Mouse (Mus musculus) spleen, adult 2 months (tissue): ENCODE results near the gene Pheta2. TPM values are rescaled to one million over a fixed set of nuclear protein-coding genes. Genes with fewer than 3 reads are reported as not detected.

Experiments used
- DNase-seq, 2 experiments: peaks; one replicate each; pipeline versions ENCODE4 v3.0.0 to v3.0.0-alpha.2; 2012 to 2021; ENCODE audit warnings: low spot score in 2 of 2, low read depth in 1 of 2
- H3K27ac ChIP-seq: fragments of 200-500 bp; 2 replicates; pipeline ENCODE4 v1.5.1; 2012; ENCODE audit warnings: low read length, inconsistent platforms; ENCODE audit not compliant: insufficient read depth
- H3K27me3 ChIP-seq: fragments of 200-500 bp; 2 replicates; pipeline ENCODE4 v1.6.1; 2012; ENCODE audit warnings: mild to moderate bottlenecking, moderate library complexity, low read length, inconsistent platforms; ENCODE audit not compliant: control insufficient read depth, insufficient read depth
- H3K36me3 ChIP-seq: fragments of 200-500 bp; 2 replicates; pipeline ENCODE4 v1.6.1; 2012; ENCODE audit warnings: mild to moderate bottlenecking, low read length, inconsistent platforms; ENCODE audit not compliant: control insufficient read depth, insufficient read depth
- H3K4me1 ChIP-seq: fragments of 200-500 bp; 2 replicates; pipeline ENCODE4 v1.6.1; 2011; ENCODE audit warnings: inconsistent platforms; ENCODE audit not compliant: control insufficient read depth, insufficient read depth, insufficient read length
- H3K4me3 ChIP-seq: fragments of 200-500 bp; 2 replicates; pipeline ENCODE4 v1.5.1; 2011; ENCODE audit warnings: mild to moderate bottlenecking, inconsistent platforms; ENCODE audit not compliant: insufficient read depth, insufficient read length; ENCODE audit errors: extremely low read depth
- CTCF ChIP-seq: fragments of 200-500 bp; IDR thresholded peaks from 2 replicates; pipeline ENCODE4 v1.5.1; 2011; ENCODE audit warnings: mild to moderate bottlenecking, inconsistent platforms; ENCODE audit not compliant: insufficient read depth, insufficient read length, insufficient replicate concordance; ENCODE audit errors: extremely low read depth
- POLR2A ChIP-seq: fragments of 200-500 bp; IDR thresholded peaks from 2 replicates; pipeline ENCODE4 v1.6.1; 2011; ENCODE audit warnings: low read depth, low read length, inconsistent platforms
- WGBS: fragments of 180-500 bp; shearing (Covaris S2); methylation state at CpG from one replicate; pipeline ENCODE4 v1.1.7; 2018; 5-methylcytosine and 5-hydroxymethylcytosine counted together
- polyA plus RNA-seq: library from polyadenylated mRNA; depleted of rRNA; stranded (reverse); fragments of >200 nt; gene quantifications from 2 replicates; pipeline ENCODE4 v1.2.3, GENCODE M21; 2012

Pheta2 gene
- polyA plus RNA-seq, 1 experiment, result 5.5 TPM

DNA sequence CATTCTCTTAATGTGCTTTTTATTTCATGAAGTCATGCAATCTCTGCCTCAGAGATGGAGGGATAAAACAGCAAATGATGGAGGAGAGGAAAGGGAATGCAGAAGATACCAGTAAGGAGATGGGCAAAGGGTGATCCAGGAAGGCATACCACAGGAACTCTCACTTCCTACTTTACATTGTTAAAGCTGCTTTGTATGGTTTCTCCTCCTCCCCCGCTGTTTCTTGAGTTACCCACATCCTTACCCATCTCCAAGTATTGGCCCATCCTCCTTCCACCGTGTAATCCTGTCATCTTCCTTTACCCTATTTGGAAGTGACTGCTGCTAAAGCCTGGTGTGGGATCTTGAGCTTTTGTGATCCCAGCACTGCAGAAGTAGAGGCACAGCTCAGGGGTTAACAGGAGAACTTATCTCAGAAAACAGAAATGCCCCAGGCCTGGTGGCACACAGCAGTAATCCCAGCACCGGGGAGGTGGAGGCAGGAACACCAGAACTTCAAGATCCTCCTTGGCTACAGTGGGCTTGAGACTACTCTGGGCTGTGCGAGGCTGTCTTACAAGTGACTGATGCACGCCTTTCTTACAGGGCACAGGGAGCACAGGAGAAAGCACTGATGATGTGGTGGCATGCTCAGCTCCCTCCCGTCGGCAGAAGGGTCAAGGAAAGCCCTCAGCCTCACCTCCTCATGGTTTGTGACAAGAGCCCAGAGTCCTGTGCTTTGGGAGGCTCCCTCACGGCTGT is 9.7 kb downstream of the Pheta2 start:
- peaks cover 16% of the 10 kb centered on the region for H3K36me3 ChIP-seq
- 73% methylated on average over 8 of the region's 8 CpGs for WGBS
- TF ChIP-seq POLR2A (no peak), CTCF (no peak)
- peaks cover 15% of the 10 kb centered on the region for H3K4me1 ChIP-seq
- no peaks in the 10 kb centered on the region for H3K27me3 ChIP-seq
- H3K4me3 ChIP-seq, result no peak overlapping the region
- no peak overlapping the region for H3K27ac ChIP-seq
- DNase-seq, result no peak

DNA sequence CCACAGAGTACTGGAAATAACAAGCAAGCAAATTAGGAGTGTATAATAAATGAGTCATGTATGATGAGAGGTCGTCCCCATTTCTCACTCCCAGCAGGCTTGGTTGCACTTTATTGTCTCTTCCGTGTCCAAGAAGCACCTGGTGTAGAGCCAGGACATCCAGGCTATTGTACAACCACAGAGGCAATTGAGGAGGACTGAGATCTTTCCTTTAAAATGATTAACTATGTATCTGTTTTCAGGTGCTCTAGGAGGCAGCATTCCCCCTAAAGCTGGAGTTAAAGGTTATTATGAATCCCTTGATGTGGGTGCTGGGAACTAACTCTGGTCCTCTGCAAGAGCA is 10.2 kb downstream of the Pheta2 start:
- TF ChIP-seq POLR2A (no peak), CTCF (no peak)
- no peaks in the 10 kb centered on the region for H3K27me3 ChIP-seq
- whole genome bisulfite sequencing, result 88% methylated on average over 2 of the region's 2 CpGs
- H3K4me3 ChIP-seq, result no peak overlapping the region
- no peak overlapping the region for H3K27ac ChIP-seq
- H3K36me3 ChIP-seq, result peaks cover 16% of the 10 kb centered on the region
- H3K4me1 ChIP-seq, result peaks cover 15% of the 10 kb centered on the region
- DNase-seq, result no peak

DNA sequence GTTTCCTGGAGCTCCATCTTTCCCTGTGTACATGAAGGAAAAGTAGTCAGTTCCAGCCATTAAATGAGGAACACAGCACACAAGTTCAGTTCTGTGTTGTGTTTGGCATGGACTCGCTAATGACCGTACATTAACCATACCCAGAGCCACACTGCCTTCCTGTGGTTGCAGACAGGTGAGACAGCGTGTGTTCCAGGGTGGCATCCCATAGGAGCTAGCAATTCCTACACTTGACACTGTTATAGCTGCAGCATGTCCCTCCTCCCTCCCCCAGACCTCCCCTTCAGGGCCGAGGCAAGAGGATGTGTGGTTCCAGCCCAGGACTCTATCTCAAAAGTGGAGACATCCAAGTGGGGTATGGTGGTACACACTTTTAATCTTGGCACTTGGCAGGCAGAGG is 11.6 kb downstream of the Pheta2 start:
- H3K36me3 ChIP-seq, result peaks cover 16% of the 10 kb centered on the region
- TF ChIP-seq POLR2A, result no peak
- TF ChIP-seq CTCF, result no peak
- H3K4me3 ChIP-seq, result no peak overlapping the region
- DNase-seq, result no peak
- 94% methylated on average over 4 of the region's 4 CpGs for whole genome bisulfite sequencing
- H3K27ac ChIP-seq, result no peak overlapping the region
- no peaks in the 10 kb centered on the region for H3K27me3 ChIP-seq
- peaks cover 15% of the 10 kb centered on the region for H3K4me1 ChIP-seq

DNA sequence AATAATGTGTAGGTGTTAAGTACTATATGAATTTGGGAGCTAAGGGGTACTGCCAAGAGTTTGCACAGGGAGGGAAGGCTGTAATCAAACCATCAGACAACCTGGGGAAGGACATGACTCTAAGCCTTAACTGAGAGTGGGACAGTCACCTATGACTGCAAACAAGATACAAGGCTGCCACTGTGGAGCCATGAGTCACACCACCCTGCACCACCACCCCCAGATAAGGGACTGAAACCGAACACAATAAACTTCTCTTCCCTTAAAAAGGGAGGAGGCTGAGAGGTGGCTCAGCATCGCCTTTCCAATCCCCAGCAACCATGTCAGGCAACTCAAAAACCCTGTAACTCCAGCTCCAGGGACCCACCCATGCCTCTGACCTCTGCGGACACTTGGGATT is 12.7 kb downstream of the Pheta2 start:
- Histone ChIP-seq H3K27ac (no peak overlapping the region), H3K27me3 (no peaks in the 10 kb centered on the region), H3K36me3 (peaks cover 16% of the 10 kb centered on the region), H3K4me1 (peaks cover 15% of the 10 kb centered on the region), H3K4me3 (no peak overlapping the region)
- no peak for DNase-seq
- WGBS, result 72% methylated on average over 3 of the region's 3 CpGs
- TF ChIP-seq CTCF, result no peak
- TF ChIP-seq POLR2A, result no peak

DNA sequence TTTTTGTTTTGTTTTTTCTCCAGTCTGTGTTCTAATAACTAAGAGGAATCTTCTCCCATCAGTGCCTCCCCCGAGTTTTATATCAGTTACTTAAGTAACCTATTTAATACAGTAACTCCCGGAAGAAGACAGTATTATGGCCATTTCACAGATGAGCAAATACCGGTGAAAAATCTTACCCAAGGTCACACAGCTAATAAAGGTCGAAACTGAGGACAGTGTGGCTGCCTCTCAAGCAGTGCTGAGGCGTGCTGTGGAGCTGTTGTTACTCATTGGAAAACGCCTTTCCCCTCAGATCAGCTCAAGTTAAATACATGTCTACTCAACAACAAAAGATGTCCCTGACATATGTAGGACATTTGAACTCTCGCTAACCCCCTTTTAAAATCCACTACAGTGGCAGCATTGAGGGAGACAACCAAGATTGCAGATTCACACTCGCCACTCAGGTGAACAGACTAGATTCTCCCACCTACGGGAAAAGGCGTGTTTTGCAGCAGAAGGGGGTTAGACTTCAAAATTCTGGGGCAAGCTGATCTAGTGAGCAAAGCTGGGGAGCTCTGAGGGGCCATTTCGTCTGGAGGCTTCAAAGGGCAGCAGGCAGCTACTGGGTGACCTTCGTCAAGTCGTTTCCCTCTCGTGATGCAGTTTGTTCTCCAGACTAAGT is 14.5 kb downstream of the Pheta2 start:
- peak overlapping the region; percentile 85 for H3K4me3 ChIP-seq
- H3K27me3 ChIP-seq, result no peaks in the 10 kb centered on the region
- H3K4me1 ChIP-seq, result peaks cover 7% of the 10 kb centered on the region
- no peak overlapping the region for H3K27ac ChIP-seq
- no peak for DNase-seq
- no peak for TF ChIP-seq POLR2A
- TF ChIP-seq CTCF, result no peak
- H3K36me3 ChIP-seq, result peaks cover 16% of the 10 kb centered on the region
- WGBS, result 22% methylated on average over 14 of the region's 14 CpGs

DNA sequence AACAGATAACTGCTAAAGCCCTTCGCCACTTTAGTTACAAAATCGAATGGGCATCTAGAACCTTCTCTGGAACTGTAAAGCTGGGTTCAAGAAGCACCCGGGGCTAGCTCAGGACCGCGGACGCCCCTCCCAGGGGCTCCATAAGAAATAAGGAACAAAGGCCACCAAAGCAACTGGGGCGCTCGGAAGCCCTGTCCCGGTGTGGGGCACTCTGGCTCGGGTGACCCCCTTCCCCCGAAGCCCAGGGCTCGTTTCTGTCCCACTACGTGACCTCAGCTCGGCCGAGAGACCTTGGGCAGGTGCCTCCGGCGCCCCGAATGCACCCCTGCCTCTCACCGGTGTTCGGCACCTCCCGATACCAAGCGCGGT is 15.0 kb downstream of the Pheta2 start:
- DNase-seq, result no peak
- TF ChIP-seq POLR2A (no peak), CTCF (no peak)
- peaks cover 6% of the 10 kb centered on the region; the same call in 1 of the 2 replicates for H3K4me1 ChIP-seq
- peak overlapping the region; percentile 71 for H3K27ac ChIP-seq
- peaks cover 12% of the 10 kb centered on the region for H3K36me3 ChIP-seq
- peak overlapping the region; percentile 85 for H3K4me3 ChIP-seq
- no peaks in the 10 kb centered on the region for H3K27me3 ChIP-seq
- under 1% methylated on average over 23 of the region's 23 CpGs for WGBS
